In the genomic region with DNA sequence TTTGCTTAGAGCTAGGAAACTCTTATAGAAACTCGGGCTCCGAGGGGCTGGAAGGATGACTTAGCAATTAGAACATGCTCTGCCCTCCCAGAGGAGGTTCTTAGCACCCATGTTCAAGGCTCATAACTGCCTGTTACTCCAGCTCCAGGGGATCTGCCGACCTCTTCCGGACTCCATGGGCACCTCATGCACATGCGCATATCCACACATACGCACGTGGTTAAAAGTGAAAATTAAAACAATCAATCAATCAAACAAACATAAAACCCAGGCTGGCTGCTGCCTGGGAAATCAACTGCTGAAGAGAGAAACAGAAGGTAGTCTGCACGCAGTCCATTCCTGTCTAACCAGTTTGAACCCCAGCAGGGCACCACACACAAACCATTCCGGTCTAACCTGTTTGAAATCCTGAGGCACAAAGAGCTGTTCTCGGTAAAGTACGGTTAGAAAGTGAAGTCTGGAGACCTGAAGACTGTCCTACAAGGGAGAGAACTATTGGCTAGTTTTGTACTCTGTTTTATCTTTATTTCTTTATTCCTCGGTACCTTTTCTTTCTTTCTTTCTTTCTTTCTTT, we compare ENCODE assay signal across 8 mouse cellular contexts.
DNase-seq lines count a peak whose midpoint lies in the region; ATAC-seq lines count a peak whose summit lies in the region.
"Had no signal": no experiment of that assay in that cellular context is flagged by ENCODE, and none has a peak within 500 bp of the region (broad histone marks: within the 10 kb centered on the region; RNA-seq: fewer than 3 reads in every experiment).

No protein-coding gene starts in this region.

- peak; percentile 91 for DNase-seq in R1 (ENCODE audit: low read depth, low spot score)
- DNase-seq in fat pad, adult 2 months (ENCODE audit: extremely low read depth, low read depth, low spot score): peak; percentile 94
- DNase-seq in kidney, postnatal 25 days: peak; percentile 30 to 71
- DNase-seq in lung, postnatal 10 days: peak; percentile 55
- DNase-seq in layer of hippocampus, adult 9-11 months: no peak
- DNase-seq in natural killer cell, adult 2 months (ENCODE audit: low spot score in 2 of 2): no peak
- DNase-seq: layer of hippocampus, postnatal 36 days had no signal

- ATAC-seq in cerebellum, adult (ENCODE audit: insufficient number of reproducible peaks, low FRiP score, low TSS enrichment): no peak

Comparison
In these comparisons a context has a peak if more than half of its experiments do, and no peak if none do; other contexts are left out.
1. DNase-seq: peak in R1 (single experiment), fat pad, adult 2 months (single experiment), kidney, postnatal 25 days (2 of 2) and lung, postnatal 10 days (single experiment); none in layer of hippocampus, adult 9-11 months (single experiment) and natural killer cell, adult 2 months (0 of 2).